Mouse (Mus musculus): ENCODE results near the gene Maco1. TPM values are rescaled to one million over a fixed set of nuclear protein-coding genes. Genes with fewer than 3 reads are reported as not detected.

Maco1 gene
- polyA plus RNA-seq, 1 experiment from 2014 or later = 117 TPM

- under 1% methylated on average over 79 of the region's 80 CpGs for WGBS
- peak within 1 kb of the TSS; percentile 89 for H3K4me2 ChIP-seq (replicated peaks)
- no peaks in the 10 kb centered on the region for H3K36me3 ChIP-seq
- H3K4me3 ChIP-seq (replicated peaks) = peak within 1 kb of the TSS; percentile 52
- no peaks in the 10 kb centered on the region for H3K9me3 ChIP-seq
- H3K27me3 ChIP-seq = peaks cover 46% of the 10 kb centered on the region
- peak; percentile 83 for ATAC-seq
- H3K27ac ChIP-seq = no peak within 1 kb of the TSS
- H3K9ac ChIP-seq (replicated peaks) = peak within 1 kb of the TSS; percentile 63
- peaks cover 20% of the 10 kb centered on the region for H3K4me1 ChIP-seq (replicated peaks)
These were observed 85.5 kb downstream of the Maco1 start, which contains the start of gene Ldlrap1 for GRCm38 (mm10) chr4:134767426-134768225. TSS of gene Ldlrap1 (minus strand) at chr4:134768024.

GRCm38 (mm10) chr4:134766904-134767425 is 86.2 kb downstream of the Maco1 start:
- ATAC-seq = peak; percentile 22
- Histone ChIP-seq H3K4me3 (replicated peaks) (peak overlapping the region; percentile 52), H3K36me3 (no peaks in the 10 kb centered on the region), H3K4me2 (replicated peaks) (peak overlapping the region; percentile 89), H3K9ac (replicated peaks) (peak overlapping the region; percentile 63), H3K27ac (no peak overlapping the region), H3K27me3 (peaks cover 45% of the 10 kb centered on the region), H3K4me1 (replicated peaks) (peaks cover 20% of the 10 kb centered on the region), H3K9me3 (no peaks in the 10 kb centered on the region)
- WGBS = 2% methylated on average over 23 of the region's 23 CpGs

GRCm38 (mm10) chr4:134766277-134766676 is 86.9 kb downstream of the Maco1 start:
- H3K9me3 ChIP-seq = no peaks in the 10 kb centered on the region
- ATAC-seq = no peak
- WGBS = 77% methylated on average over 6 of the region's 6 CpGs
- H3K4me3 ChIP-seq (replicated peaks) = no peak overlapping the region
- H3K27me3 ChIP-seq = peaks cover 43% of the 10 kb centered on the region
- no peaks in the 10 kb centered on the region for H3K36me3 ChIP-seq
- peak overlapping the region; percentile 89; the same call in 1 of the 2 replicates for H3K4me2 ChIP-seq (replicated peaks)
- H3K9ac ChIP-seq (replicated peaks) = no peak overlapping the region
- H3K4me1 ChIP-seq (replicated peaks) = peaks cover 20% of the 10 kb centered on the region
- H3K27ac ChIP-seq = no peak overlapping the region

- peaks cover 20% of the 10 kb centered on the region for H3K4me1 ChIP-seq (replicated peaks)
- H3K9me3 ChIP-seq = no peaks in the 10 kb centered on the region
- no peak overlapping the region for H3K27ac ChIP-seq
- no peak overlapping the region for H3K4me3 ChIP-seq (replicated peaks)
- 79% methylated on average over 3 of the region's 3 CpGs for WGBS
- peaks cover 40% of the 10 kb centered on the region for H3K27me3 ChIP-seq
- H3K36me3 ChIP-seq = no peaks in the 10 kb centered on the region
- H3K9ac ChIP-seq (replicated peaks) = no peak overlapping the region
- no peak for ATAC-seq
- H3K4me2 ChIP-seq (replicated peaks) = no peak overlapping the region
These were observed 88.8 kb downstream of the Maco1 start for GRCm38 (mm10) chr4:134764333-134764732.

GRCm38 (mm10) chr4:134762360-134762759 is 90.8 kb downstream of the Maco1 start:
- no peak overlapping the region for H3K9ac ChIP-seq (replicated peaks)
- H3K36me3 ChIP-seq = no peaks in the 10 kb centered on the region
- 82% methylated on average over 6 of the region's 6 CpGs for WGBS
- peaks cover 21% of the 10 kb centered on the region for H3K27me3 ChIP-seq
- no peak overlapping the region for H3K27ac ChIP-seq
- no peak overlapping the region for H3K4me3 ChIP-seq (replicated peaks)
- H3K4me2 ChIP-seq (replicated peaks) = no peak overlapping the region
- no peaks in the 10 kb centered on the region for H3K9me3 ChIP-seq
- H3K4me1 ChIP-seq (replicated peaks) = peaks cover 8% of the 10 kb centered on the region
- no peak for ATAC-seq

GRCm38 (mm10) chr4:134760793-134761201 is 92.3 kb downstream of the Maco1 start:
- H3K27me3 ChIP-seq = peaks cover 5% of the 10 kb centered on the region
- H3K27ac ChIP-seq = no peak overlapping the region
- no peaks in the 10 kb centered on the region for H3K9me3 ChIP-seq
- 75% methylated on average over 9 of the region's 9 CpGs for WGBS
- H3K36me3 ChIP-seq = no peaks in the 10 kb centered on the region
- H3K4me1 ChIP-seq (replicated peaks) = no peaks in the 10 kb centered on the region
- H3K4me2 ChIP-seq (replicated peaks) = no peak overlapping the region
- no peak overlapping the region for H3K9ac ChIP-seq (replicated peaks)
- no peak overlapping the region for H3K4me3 ChIP-seq (replicated peaks)
- ATAC-seq = no peak

- Histone ChIP-seq H3K4me2 (replicated peaks) (no peak overlapping the region), H3K4me3 (replicated peaks) (no peak overlapping the region), H3K4me1 (replicated peaks) (0 out of 2 replicates have a peak, but pooled peaks cover under 1% of the 10 kb centered on the region), H3K27me3 (peaks cover under 1% of the 10 kb centered on the region; the same call in 1 of the 2 replicates), H3K9ac (replicated peaks) (no peak overlapping the region), H3K36me3 (no peaks in the 10 kb centered on the region), H3K9me3 (no peaks in the 10 kb centered on the region), H3K27ac (no peak overlapping the region)
- WGBS = 82% methylated on average over 6 of the region's 6 CpGs
- no peak for ATAC-seq
These were observed 92.9 kb downstream of the Maco1 start for GRCm38 (mm10) chr4:134760281-134760680.

- H3K27me3 ChIP-seq = no peaks in the 10 kb centered on the region
- H3K9me3 ChIP-seq = no peaks in the 10 kb centered on the region
- H3K4me1 ChIP-seq (replicated peaks) = peaks cover 6% of the 10 kb centered on the region
- no peak overlapping the region for H3K9ac ChIP-seq (replicated peaks)
- no peak for ATAC-seq
- H3K4me3 ChIP-seq (replicated peaks) = no peak overlapping the region
- H3K36me3 ChIP-seq = no peaks in the 10 kb centered on the region
- no peak overlapping the region for H3K27ac ChIP-seq
- WGBS = 95% methylated on average over 7 of the region's 7 CpGs
- H3K4me2 ChIP-seq (replicated peaks) = no peak overlapping the region
These were observed 93.6 kb downstream of the Maco1 start for GRCm38 (mm10) chr4:134759564-134759963.

GRCm38 (mm10) chr4:134758922-134759321 is 94.2 kb downstream of the Maco1 start:
- Histone ChIP-seq H3K27ac (no peak overlapping the region), H3K36me3 (no peaks in the 10 kb centered on the region), H3K4me1 (replicated peaks) (peaks cover 12% of the 10 kb centered on the region), H3K4me2 (replicated peaks) (no peak overlapping the region), H3K9me3 (no peaks in the 10 kb centered on the region), H3K9ac (replicated peaks) (no peak overlapping the region), H3K27me3 (no peaks in the 10 kb centered on the region), H3K4me3 (replicated peaks) (no peak overlapping the region)
- ATAC-seq = no peak
- 93% methylated on average over 14 of the region's 14 CpGs for WGBS

GRCm38 (mm10) chr4:134758367-134758766 is 94.8 kb downstream of the Maco1 start:
- WGBS = 87% methylated on average over 4 of the region's 4 CpGs
- Histone ChIP-seq H3K27ac (no peak overlapping the region), H3K36me3 (no peaks in the 10 kb centered on the region), H3K4me2 (replicated peaks) (no peak overlapping the region), H3K9ac (replicated peaks) (no peak overlapping the region), H3K27me3 (no peaks in the 10 kb centered on the region), H3K9me3 (no peaks in the 10 kb centered on the region), H3K4me3 (replicated peaks) (no peak overlapping the region), H3K4me1 (replicated peaks) (peaks cover 18% of the 10 kb centered on the region)
- ATAC-seq = no peak

- no peaks in the 10 kb centered on the region for H3K9me3 ChIP-seq
- H3K27ac ChIP-seq = no peak overlapping the region
- H3K9ac ChIP-seq (replicated peaks) = no peak overlapping the region
- H3K4me1 ChIP-seq (replicated peaks) = peaks cover 22% of the 10 kb centered on the region
- H3K36me3 ChIP-seq = no peaks in the 10 kb centered on the region
- no peak overlapping the region for H3K4me2 ChIP-seq (replicated peaks)
- no peak for ATAC-seq
- no peak overlapping the region for H3K4me3 ChIP-seq (replicated peaks)
- no peaks in the 10 kb centered on the region for H3K27me3 ChIP-seq
- WGBS = 84% methylated on average over 7 of the region's 7 CpGs
These were observed 96.2 kb downstream of the Maco1 start for GRCm38 (mm10) chr4:134756953-134757352.

GRCm38 (mm10) chr4:134754941-134755340 is 98.2 kb downstream of the Maco1 start:
- Histone ChIP-seq H3K4me3 (replicated peaks) (no peak overlapping the region), H3K9ac (replicated peaks) (no peak overlapping the region), H3K36me3 (no peaks in the 10 kb centered on the region), H3K27ac (no peak overlapping the region), H3K9me3 (no peaks in the 10 kb centered on the region), H3K4me2 (replicated peaks) (no peak overlapping the region), H3K27me3 (no peaks in the 10 kb centered on the region), H3K4me1 (replicated peaks) (peaks cover 22% of the 10 kb centered on the region)
- WGBS = 84% methylated on average over 13 of the region's 13 CpGs
- no peak for ATAC-seq
